Mouse (Mus musculus) myocyte (in vitro differentiated cells): ENCODE data around the gene Pak1ip1. TPM values are rescaled to one million over a fixed set of nuclear protein-coding genes. Genes with fewer than 3 reads are reported as not detected.
A peak's percentile ranks its signal among the peaks of the same experiment; 100 is the strongest.

Experiments used
- H3K27me3 ChIP-seq: one replicate; pipeline ENCODE4 v1.6.1; 2011; ENCODE audit not compliant: control insufficient read depth, insufficient read depth, insufficient read length
- H3K36me3 ChIP-seq: one replicate; pipeline ENCODE4 v1.6.1; 2011; ENCODE audit not compliant: control insufficient read depth, insufficient read depth
- H3K4me2 ChIP-seq: one replicate; pipeline ENCODE4 v1.6.1; 2011; ENCODE audit warnings: low read depth, control low read depth
- H3K4me3 ChIP-seq: one replicate; pipeline ENCODE4 v1.5.1; 2011; ENCODE audit warnings: mild to moderate bottlenecking, control low read depth, moderate library complexity
- H3K79me2 ChIP-seq: one replicate; pipeline ENCODE4 v1.6.1; 2011; ENCODE audit not compliant: control insufficient read depth, insufficient read depth
- H3ac ChIP-seq: one replicate; pipeline ENCODE4 v1.6.1; 2011; ENCODE audit not compliant: control insufficient read depth, insufficient read length
- CEBPB ChIP-seq: IDR thresholded peaks from 2 replicates; pipeline ENCODE4 v1.6.1; 2011; ENCODE audit warnings: mild to moderate bottlenecking, moderate library complexity; ENCODE audit not compliant: poor library complexity, insufficient read depth, severe bottlenecking
- E2F4 ChIP-seq: IDR thresholded peaks from one replicate; pipeline ENCODE4 v1.6.1; 2011; ENCODE audit warnings: mild to moderate bottlenecking, control low read depth, moderate library complexity; ENCODE audit not compliant: insufficient read depth
- MAX ChIP-seq: IDR thresholded peaks from one replicate; pipeline ENCODE4 v1.6.1; 2011; ENCODE audit warnings: low read depth, mild to moderate bottlenecking, control low read depth
- MYOD1 ChIP-seq, 3 experiments: IDR thresholded peaks; one replicate each; pipeline ENCODE4 v1.6.1; 2011; ENCODE audit warnings: control low read depth in 2 of 3, low read depth in 2 of 3, mild to moderate bottlenecking in 2 of 3, moderate library complexity in 1 of 3; ENCODE audit not compliant: insufficient read length in 2 of 3, control insufficient read depth in 1 of 3
- MYOG ChIP-seq, 3 experiments: IDR thresholded peaks; one replicate each; pipeline ENCODE4 v1.6.1; 2011; ENCODE audit warnings: control low read depth in 2 of 3, low read depth in 2 of 3, mild to moderate bottlenecking in 2 of 3; ENCODE audit not compliant: insufficient read length in 2 of 3, control insufficient read depth in 1 of 3, insufficient read depth in 1 of 3
- POLR2A ChIP-seq: IDR thresholded peaks from one replicate; pipeline ENCODE4 v1.6.1; 2011; ENCODE audit warnings: low read depth, mild to moderate bottlenecking, control low read depth, moderate library complexity; ENCODE audit not compliant: insufficient read length
- POLR2AphosphoS2 ChIP-seq: IDR thresholded peaks from one replicate; pipeline ENCODE4 v1.6.1; 2011; ENCODE audit warnings: low read depth, control low read depth; ENCODE audit not compliant: insufficient read length
- REST ChIP-seq: IDR thresholded peaks from one replicate; pipeline ENCODE4 v1.6.1; 2011; ENCODE audit warnings: mild to moderate bottlenecking, control low read depth, moderate library complexity; ENCODE audit not compliant: insufficient read depth, insufficient read length
- SRF ChIP-seq: IDR thresholded peaks from one replicate; pipeline ENCODE4 v1.6.1; 2011; ENCODE audit warnings: low read depth; ENCODE audit not compliant: control insufficient read depth, insufficient read length
- TCF12 ChIP-seq: IDR thresholded peaks from one replicate; pipeline ENCODE4 v1.6.1; 2011; ENCODE audit warnings: mild to moderate bottlenecking, control low read depth; ENCODE audit not compliant: poor library complexity, insufficient read depth, severe bottlenecking
- TCF3 ChIP-seq: IDR thresholded peaks from one replicate; pipeline ENCODE4 v1.6.1; 2011; ENCODE audit warnings: low read depth, control low read depth; ENCODE audit not compliant: insufficient read length
- USF1 ChIP-seq: IDR thresholded peaks from one replicate; pipeline ENCODE4 v1.6.1; 2011; ENCODE audit warnings: low read depth, mild to moderate bottlenecking, control low read depth, moderate library complexity
- polyA plus RNA-seq: library from polyadenylated mRNA; unstranded; fragments of >200 nt; fragmentation: generic; extraction: Trizol; gene quantifications from one replicate; pipeline ENCODE4 v1.2.1, GENCODE M21; 2012; ENCODE audit warnings: missing spikeins

Pak1ip1 gene
- polyA plus RNA-seq, 1 experiment: 66.3 TPM

DNA sequence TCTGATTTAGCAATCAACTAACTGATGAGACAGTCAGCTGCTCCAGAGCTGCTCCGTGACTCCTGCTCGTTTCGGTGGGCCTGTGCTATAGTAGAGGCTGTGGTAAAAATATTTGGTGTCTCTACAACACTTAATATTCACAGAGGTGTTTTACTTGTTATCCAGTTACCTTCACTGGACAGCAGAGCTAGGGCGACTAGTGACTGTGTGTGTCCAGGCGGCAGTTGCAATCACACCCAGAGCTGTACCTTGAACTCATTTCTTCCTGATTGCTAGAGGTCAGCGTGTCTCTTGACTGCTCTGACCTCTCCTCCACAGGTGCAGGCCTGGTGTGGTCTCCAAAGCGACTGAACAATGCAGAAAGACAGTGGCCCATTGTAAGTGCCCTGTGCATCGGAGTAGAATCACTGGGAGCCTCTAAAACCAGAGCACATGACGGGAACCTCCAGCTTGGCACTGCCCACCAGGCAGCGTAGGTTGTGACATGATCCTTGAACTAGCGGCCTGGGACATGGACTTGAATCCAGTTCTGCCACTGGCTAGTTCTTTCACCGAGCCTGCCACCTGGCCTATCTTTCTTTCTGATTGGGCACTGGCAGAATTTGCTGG is 16.1 kb downstream of the Pak1ip1 start:
- TF ChIP-seq USF1 (no peak), REST (no peak), E2F4 (no peak), POLR2AphosphoS2 (no peak), POLR2A (no peak), TCF3 (no peak), MYOG (IDR thresholded peaks at IDR 0.05; ENCODE audit: control insufficient read depth in 1 of 3, insufficient read depth in 1 of 3, insufficient read length in 2 of 3, low read depth in 2 of 3) (no peak), TCF12 (no peak), SRF (no peak), MYOD1 (IDR thresholded peaks at IDR 0.05; ENCODE audit: control insufficient read depth in 1 of 3, insufficient read length in 2 of 3, low read depth in 2 of 3) (no peak), MAX (no peak), CEBPB (no peak)
- Histone ChIP-seq H3ac (peak overlapping the region; percentile 45), H3K36me3 (peaks cover 12% of the 10 kb centered on the region), H3K27me3 (no peaks in the 10 kb centered on the region), H3K4me3 (peak overlapping the region; percentile 54), H3K79me2 (peaks cover 11% of the 10 kb centered on the region), H3K4me2 (peak overlapping the region; percentile 66)

DNA sequence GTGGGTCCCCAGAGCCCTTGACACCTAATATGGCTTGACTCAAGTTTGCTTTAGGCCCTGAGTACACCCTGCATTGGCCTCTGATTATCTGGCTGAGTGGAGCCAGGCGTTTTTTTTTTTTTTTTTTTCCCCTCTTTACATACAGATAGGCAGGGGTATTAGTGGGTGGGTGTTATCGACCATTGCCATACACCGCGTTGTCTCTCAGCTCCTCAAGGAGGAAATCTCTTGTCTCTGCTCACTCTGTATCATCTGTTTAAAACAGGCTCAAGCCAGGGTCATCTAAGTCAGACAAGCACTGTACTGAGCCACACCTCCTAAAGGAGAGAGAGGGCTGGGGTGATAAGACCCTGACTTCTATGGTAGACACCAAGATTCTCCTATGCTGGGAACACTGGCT is 17.0 kb downstream of the Pak1ip1 start:
- Histone ChIP-seq H3ac (no peak overlapping the region), H3K27me3 (no peaks in the 10 kb centered on the region), H3K4me2 (peak overlapping the region; percentile 66), H3K79me2 (peaks cover 11% of the 10 kb centered on the region), H3K36me3 (peaks cover 5% of the 10 kb centered on the region), H3K4me3 (peak overlapping the region; percentile 54)
- TF ChIP-seq POLR2AphosphoS2 (no peak), CEBPB (no peak), TCF3 (no peak), SRF (no peak), MYOG (IDR thresholded peaks at IDR 0.05; ENCODE audit: control insufficient read depth in 1 of 3, insufficient read depth in 1 of 3, insufficient read length in 2 of 3, low read depth in 2 of 3) (no peak), REST (no peak), POLR2A (no peak), TCF12 (no peak), MAX (no peak)

DNA sequence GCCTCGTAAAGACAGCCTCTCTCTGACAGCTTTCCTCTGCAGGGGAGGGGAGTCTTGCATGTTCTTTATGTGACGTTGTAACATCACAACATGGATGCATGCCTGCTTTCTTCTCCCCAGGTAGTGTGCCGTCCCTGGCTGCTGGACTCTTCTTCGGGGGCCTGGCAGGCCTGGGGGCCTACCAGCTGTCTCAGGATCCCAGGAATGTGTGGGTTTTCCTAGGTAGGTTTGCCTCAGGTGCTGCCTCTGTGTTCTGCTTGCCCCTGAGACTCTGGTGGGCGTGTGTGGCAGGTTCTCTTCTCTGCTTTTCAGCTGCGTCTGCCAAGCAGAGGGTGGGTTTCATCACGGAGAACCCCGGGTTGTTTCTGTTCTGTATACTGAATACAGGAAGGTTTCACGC is 17.4 kb downstream of the Pak1ip1 start:
- H3K36me3 ChIP-seq: peaks cover 5% of the 10 kb centered on the region
- peaks cover 11% of the 10 kb centered on the region for H3K79me2 ChIP-seq
- H3K4me3 ChIP-seq: no peak overlapping the region
- H3ac ChIP-seq: no peak overlapping the region
- TF ChIP-seq POLR2A: no peak
- no peak for TF ChIP-seq CEBPB
- no peak for TF ChIP-seq REST
- TF ChIP-seq E2F4: no peak
- TF ChIP-seq MYOG (IDR thresholded peaks at IDR 0.05; ENCODE audit: control insufficient read depth in 1 of 3, insufficient read depth in 1 of 3, insufficient read length in 2 of 3, low read depth in 2 of 3): no peak
- TF ChIP-seq TCF3: no peak
- TF ChIP-seq MAX: no peak
- TF ChIP-seq SRF: no peak
- TF ChIP-seq USF1: no peak
- no peak for TF ChIP-seq POLR2AphosphoS2
- TF ChIP-seq MYOD1 (IDR thresholded peaks at IDR 0.05; ENCODE audit: control insufficient read depth in 1 of 3, insufficient read length in 2 of 3, low read depth in 2 of 3): no peak
- no peak for TF ChIP-seq TCF12
- no peak overlapping the region for H3K4me2 ChIP-seq
- no peaks in the 10 kb centered on the region for H3K27me3 ChIP-seq

DNA sequence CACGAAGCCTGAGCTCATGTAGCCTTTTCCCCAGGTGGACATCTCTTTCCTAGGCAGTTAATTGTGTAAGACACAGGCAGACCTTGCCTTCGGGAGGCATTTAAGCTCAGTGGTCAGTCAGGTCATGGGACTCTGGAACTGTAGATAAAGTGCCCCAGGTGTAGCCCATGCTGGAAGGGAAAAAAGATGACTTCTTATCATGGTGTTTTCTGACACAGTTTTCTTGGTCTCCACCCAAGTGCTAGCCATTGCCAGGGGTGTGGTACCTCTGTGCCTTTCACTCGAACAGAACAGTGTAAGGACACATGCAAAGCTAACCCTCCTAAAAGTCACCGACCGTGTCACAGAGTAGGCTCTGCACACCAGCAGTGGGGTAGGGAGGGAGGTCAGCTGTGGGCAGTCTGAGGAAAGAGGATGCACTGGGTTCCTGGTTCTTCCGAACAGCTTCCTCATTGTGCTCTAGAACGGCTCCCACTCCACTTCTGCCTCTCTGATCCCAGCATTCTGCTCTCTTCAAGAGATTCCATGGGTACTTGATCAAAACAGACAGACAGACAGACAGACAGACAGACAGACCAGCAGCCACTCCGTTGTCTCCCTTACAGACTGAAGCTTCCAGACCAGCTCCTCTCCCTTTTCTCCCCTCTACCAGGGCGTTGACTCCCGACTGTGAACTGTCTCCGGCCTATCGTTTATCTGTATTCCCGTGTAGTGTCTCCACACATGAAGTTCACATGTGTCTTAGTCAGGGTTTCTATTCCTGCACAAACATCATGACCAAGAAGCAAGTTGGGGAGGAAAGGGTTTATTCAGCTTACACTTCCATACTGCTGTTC is 18.2 kb downstream of the Pak1ip1 start:
- peaks cover 11% of the 10 kb centered on the region for H3K79me2 ChIP-seq
- H3K4me2 ChIP-seq: no peak overlapping the region
- no peaks in the 10 kb centered on the region for H3K27me3 ChIP-seq
- TF ChIP-seq MYOD1 (IDR thresholded peaks at IDR 0.05; ENCODE audit: control insufficient read depth in 1 of 3, insufficient read length in 2 of 3, low read depth in 2 of 3) (no peak), MYOG (IDR thresholded peaks at IDR 0.05; ENCODE audit: control insufficient read depth in 1 of 3, insufficient read depth in 1 of 3, insufficient read length in 2 of 3, low read depth in 2 of 3) (no peak), MAX (no peak), E2F4 (no peak), POLR2A (no peak), CEBPB (no peak), SRF (no peak), POLR2AphosphoS2 (no peak), REST (no peak), USF1 (no peak), TCF12 (no peak), TCF3 (no peak)
- H3ac ChIP-seq: no peak overlapping the region
- H3K4me3 ChIP-seq: no peak overlapping the region
- H3K36me3 ChIP-seq: peaks cover 5% of the 10 kb centered on the region
